Mouse (Mus musculus) thymus, postnatal 4 days (tissue): ENCODE measurements around the gene Ncor2.
A peak's percentile ranks its signal among the peaks of the same experiment; 100 is the strongest.

Source experiments
- DNase-seq: peaks from one replicate; pipeline ENCODE4 v3.0.0; 2021

The Ncor2 gene

DNA sequence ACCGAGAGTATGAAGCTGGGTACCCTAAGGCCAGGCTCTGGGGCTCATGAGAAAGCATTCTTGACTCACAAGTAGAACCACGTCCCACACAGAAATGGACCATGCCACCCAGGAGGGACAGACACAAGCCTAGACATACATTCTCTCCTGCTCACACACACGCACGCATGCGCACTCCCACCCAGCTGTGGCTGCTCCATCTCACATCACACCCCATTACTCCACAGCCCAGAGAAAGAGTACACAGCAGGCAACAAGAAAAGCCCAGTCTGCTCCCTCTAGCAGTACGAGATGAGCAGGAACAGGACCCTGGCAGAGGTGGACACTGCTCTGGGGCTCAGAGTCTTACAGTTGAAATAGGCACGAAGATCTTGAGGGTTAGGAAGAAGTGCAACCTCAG lies 55.0 kb downstream of the Ncor2 start:
- DNase-seq = no peak

DNA sequence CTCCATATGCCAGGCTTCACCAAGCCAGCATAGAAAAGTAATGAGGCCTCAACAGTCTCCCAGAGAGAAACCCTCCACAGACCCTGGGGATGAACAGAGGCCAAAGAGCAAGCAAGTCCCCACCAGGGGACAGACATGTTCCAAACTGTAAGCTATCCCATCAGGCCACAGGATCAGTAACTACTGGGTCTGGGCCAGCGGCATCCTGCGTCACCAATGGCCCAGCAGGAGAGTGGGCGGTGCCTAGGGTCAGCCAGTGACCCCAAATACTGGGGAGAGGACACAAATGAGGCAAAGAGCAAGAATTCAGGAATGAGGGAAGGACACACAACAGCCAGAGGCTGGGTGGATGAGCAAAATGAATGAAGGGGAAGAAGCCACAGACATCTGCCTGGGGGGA lies 55.8 kb downstream of the Ncor2 start:
- DNase-seq = no peak

DNA sequence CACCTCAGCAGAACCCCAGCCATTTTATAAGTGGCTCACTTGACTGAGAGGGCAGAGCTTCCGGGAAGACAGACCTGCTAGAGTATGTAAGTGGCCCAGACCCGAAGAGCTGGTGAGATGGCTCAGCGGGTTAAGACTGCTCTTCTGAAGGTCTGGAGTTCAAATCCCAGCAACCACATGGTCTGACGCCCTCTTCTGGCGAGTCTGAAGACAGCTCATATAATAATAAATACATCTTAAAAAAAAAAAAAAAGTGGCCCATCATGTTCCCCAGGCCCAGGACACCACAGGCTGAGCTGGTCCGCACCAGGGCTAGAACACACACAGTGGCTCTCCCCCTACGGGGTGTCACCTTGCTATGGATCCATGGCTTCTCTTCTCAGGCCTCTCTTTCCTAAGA lies 56.5 kb downstream of the Ncor2 start:
- DNase-seq = no peak

DNA sequence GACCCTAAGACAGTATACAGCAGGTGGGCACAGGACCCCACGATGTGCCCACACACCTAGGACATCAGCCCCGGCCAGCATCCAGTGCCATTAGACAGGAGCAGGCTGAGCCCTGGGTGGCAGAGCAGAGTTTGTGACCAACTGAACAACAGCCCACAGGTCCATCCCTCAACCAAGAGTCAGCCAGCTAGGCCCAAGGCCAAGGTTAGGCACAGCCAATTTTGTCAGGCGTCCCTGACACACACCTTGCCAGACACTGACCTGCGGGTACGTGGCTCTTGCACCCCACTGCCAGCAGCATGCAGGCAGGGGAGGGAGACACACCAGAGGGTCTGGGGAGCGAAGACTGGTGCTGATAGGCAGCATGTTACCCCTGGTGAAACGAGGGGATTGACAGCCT lies 57.0 kb downstream of the Ncor2 start:
- DNase-seq = no peak

DNA sequence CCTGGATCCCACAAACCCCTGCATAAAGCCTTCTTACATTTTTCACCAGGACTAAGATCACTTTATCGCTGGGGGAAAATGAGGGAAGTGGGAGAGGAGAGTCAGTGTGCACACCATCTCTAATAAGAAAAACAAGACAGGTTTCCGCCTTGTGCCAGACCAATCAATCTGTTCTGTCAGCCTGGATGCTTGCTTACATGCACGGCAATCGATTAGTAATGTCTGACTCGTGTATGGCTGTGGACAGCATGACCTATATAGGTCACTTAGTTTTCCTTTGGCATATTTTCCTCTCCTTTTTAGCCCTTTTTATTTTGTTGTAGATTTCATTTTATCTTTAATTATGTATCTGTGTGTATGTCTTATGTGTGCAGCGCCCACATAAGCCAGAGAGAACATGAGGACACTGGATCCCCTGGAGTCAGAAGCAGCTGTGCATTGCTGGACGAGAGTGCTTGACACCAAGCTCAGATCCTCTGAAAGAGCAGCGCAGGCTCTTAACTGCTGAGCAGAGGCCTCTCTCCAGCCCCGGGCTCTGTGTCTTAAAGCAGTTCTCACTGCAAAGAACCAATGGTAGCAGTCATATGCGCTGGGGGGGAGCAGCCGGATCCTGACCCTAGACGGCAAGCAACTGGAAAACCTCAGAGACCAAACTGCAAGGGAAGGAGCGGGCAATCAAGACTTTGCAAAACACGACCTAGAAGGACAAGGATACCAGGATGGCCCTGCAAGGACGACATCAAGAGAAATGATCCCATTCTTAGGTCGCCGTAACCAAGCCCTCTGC lies 58.3 kb downstream of the Ncor2 start:
- DNase-seq = no peak

DNA sequence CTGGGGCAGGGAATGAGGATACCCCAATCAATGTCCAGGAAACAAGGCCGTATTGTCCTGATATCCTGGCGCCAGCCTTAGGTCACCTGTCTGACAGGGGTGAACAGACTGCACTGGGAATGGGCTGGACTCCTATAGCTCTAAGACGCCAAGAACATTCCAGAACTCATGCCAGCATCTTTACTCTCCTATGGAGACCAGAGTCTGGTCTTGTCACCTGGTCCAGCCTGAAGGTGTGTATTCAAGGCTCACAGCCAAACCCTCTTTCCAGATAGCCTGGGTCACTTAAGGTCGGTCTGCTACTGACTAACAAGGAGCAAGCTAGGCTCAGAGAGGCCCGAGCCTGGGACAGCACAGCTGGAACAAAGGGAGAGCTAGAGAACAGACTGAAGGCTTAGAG lies 61.8 kb downstream of the Ncor2 start:
- DNase-seq = no peak

DNA sequence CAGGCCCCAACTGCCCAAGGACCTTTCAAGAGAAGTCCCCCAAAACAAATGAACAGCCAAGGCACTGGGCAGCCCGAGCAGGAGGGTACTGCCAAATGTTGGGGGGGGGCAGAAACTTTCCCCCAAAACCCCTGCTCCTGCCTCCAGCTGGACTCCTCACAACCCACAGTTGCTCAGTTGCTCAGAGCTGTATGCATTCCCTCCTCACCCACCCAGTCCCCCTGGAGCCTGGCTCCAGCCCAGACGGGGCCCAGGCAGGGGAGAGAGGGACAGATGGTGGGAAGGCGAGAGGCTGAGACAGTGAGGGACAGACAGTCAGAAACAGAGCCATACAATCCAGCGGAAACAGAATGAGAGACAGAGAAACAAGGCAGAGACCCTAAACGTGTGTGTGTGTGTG lies 66.0 kb downstream of the Ncor2 start:
- DNase-seq = no peak

DNA sequence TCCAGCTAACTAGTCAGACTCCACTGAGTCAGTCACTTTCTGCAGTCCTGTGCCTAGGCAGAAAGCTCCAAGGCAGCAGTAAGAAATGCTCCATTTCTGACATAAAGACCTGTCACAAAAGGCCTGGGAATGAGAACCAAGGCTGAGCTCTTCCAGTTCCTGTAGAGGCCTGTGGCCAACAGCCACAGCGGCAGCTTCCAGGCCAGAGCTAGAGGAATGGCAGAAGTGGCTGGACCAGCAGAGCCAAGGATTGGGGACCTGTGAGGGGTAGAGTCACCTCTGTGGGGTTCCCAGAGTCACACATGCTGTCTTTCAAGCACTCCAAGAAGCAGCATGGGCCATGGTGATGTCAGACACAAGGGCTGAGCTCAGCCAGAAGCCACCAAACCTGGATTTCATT lies 66.4 kb downstream of the Ncor2 start:
- no peak for DNase-seq

DNA sequence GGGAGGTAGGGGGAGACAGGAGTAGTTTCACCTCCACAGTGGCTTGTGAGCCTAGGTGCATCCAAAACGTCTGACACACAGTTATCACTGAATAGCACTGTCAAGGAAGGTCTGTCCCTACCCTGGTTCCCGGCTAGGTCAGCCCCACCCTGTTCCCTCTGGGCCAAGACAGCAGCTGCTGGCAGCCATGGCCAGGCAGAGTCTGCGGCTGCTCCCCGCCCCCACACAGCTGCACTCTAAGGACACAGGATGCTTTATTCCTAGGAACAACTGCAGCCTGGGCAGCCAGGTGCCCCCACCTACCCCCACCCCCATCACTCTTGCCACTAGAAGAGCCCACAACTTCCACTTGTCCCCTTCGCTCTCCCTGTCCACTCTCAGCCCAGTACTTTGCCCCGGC lies 67.9 kb downstream of the Ncor2 start:
- DNase-seq = peak; percentile 45

DNA sequence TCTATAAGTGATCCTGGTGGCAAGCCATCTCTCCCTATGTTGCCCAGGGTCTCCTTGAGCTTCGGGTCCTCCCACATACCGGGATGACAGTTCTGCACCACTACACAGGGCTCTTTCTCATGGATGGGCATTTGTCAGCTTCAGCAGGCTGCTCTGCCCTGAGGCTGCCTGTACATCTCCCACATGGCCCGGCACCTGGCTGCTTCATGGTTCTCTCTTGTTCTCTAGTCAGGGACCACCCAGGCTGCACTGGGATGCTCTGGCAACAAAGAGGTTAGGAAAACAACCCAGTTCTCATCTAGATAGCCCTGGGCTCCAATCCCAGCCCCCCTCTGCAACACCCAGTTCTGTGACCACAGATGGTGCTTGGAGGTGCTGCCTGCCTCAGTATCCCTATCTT lies 68.3 kb downstream of the Ncor2 start:
- DNase-seq = no peak

DNA sequence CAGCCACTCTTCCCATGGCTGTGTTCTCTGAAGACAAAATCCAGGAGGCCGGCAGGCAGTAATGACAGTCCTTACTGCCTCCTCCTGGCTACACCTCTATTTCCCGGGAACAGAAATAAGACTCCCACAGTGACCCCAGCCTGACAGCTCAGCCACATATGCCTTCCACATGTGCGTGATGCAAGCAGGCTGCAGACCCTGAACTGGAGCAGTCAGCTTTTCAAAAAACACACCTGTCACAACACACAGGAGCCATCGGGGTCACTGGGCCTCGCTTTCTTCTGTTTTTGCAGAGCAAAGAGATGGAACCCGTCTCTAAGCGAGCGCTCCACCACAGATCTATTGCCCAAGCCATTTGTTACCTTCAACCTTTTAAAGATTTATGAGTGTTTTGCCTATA lies 68.8 kb downstream of the Ncor2 start:
- DNase-seq = no peak

DNA sequence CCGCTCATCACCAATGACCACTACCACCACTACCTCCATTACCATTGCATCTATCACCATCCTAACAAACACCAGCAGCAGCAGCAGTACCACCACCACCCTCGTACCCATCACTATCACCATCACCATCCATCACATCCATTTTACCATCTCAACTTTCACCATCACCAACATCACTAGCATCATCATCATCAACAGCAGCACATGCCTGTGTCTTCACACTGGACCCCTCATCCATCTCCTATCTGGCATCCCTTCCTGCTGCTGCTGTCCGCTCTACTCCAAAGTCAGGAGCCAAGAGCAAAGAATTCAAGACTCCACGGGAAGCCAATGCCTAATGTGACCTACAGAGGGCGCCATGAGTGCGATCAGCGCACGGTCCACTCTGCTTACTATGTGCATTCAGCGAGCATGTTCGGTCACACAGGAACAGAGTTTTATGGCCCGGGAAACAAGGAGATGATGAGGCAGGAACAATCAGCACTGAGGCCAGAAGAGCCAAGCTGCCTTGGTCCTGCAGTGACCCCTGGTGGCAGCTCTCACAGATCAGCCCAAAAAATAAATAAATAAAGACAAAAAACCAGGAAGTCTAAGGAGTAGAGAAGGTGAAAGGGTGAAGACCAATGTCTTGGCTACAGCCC lies 71.9 kb downstream of the Ncor2 start:
- DNase-seq = peak; percentile 83

DNA sequence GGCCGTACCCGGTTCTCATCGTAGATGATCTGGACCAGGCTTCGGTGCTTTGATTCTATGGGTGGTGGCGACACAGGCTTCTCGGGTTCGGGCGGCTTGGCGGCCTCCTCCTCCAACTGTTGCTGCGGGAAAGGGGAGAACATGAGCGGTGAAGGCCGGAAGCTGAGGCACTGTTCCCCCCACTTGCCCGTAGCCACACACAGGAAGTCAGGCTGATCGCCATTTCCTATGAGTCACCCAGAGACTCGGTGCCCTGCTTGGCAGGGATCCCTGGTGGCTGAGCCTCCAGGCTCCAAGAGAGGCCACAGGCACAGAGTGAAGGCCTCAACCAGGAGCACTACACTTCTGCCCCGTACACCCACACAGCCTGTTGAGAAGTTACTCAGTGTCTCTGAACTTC lies 72.8 kb downstream of the Ncor2 start:
- DNase-seq = peak; percentile 70

DNA sequence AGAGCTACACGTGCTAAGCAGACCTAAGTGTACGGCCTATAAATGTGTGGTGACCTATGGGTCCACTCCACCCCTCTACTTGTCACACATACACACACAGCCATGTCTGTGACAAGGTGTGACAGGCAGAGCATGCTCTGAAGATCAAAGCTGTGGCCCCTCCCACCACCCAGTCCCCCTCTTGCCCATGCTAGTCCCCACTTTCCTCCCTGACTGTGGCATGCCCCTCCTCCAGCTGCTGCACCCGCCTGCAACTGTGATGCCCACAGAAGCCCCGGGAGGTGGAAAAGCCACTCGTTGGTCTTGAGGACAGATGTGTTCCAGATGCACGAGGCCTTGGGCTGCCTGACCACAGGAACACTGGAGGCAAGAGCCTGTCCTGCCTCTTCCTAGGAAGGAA lies 74.2 kb downstream of the Ncor2 start:
- DNase-seq = peak; percentile 64

DNA sequence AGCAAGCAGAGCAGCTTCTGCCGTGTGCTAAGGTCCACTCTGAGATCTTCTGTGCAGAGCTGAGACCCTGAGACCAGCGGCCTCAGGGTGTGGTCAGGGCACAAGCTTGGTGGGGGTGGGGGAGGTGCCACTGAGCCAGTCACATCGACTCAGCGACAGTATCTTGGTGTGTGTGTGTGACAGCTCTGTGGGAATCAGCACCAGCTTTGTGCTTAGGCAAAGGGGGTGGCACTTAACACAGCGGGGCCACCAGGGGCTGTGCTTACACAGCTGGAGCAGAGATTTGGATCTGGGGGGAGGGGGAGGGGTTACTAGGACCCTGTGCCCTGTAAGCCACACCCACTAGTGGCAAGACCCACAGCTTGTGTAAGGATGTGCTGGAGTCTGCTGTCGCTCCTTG lies 75.6 kb downstream of the Ncor2 start:
- peak; percentile 30 for DNase-seq

DNA sequence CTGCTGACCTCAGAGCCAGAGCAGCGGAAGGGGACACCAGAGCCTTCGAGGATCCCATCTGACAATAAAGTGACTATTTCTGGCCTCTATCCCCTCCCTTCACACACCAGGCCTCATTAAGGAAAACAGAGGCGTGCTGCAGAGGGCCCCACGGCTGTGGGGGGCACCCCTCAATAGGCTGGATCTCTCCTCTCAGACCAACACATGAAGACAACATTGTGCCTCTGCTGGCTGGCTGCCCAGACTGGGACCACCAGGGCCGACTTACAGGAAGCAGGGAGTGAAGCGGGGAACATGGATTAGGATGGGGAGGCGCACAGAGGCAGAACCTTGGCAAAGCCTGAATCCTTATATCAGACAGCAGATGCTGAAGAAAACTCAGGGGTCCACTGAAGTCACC lies 76.1 kb downstream of the Ncor2 start:
- no peak for DNase-seq

DNA sequence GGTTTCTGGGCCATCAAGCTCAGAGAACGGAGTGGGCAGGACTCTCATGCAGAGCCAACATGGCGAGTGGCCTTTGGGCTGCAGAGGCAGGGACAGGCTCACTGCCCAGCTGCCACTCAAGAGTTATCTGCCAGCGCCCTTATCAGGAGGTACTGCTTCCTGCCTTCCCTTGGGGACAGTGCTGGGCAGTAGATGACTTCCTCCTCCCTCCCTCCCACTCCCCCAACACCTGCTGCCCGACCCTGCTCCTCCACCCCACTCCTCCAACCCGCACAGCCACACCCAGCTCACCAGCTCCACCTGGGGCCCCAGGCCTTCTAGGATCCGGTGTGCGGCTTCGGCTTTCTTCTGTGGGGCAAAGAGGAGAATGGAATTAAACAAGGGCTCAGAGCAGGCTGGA lies 76.7 kb downstream of the Ncor2 start:
- DNase-seq = peak; percentile 47

DNA sequence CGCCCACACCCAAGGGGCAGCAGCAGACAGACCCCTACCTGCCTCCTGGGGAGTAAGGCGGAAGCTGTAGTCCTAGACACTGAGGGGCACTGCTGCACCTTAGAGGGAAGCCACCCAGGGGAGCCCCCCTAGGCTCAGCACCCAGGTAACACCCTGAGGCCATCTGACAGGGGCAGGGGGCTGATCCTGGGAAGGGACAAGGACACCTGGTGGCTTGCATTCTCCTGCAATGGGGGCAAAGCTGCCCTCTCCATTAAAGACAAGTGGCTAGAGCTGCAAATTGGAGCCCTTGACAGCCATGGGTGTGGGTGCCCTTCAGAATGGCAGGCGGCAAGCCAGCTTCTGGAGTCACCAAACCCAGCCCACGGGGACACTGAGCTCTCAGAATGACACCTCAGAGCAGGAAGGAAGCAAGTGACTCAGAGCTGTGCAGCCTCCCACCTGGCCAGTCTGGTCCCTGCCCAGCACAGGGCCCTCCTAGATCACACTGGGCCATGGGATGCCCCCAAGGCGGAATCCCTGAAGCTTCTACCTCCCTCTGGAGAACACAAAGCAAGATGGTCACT lies 79.2 kb downstream of the Ncor2 start:
- no peak for DNase-seq

DNA sequence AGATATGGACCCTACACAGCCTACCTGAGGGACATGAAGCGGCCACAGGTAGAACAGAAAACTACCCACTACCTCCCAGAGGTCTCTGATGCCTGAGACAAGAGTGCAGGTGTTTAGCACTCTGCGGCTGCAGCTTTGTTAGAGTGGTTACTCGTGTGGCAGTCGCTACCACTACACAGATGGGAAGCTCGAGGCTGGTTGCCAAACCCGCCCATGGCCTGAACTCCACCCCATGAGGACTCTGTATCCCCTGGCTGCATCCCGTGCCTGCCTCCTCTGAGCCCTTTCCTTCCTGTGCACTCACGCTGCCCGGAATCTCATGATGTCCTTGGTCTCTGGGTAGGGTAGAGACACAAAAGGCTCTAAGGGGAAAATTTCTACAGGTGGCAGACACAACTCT lies 80.3 kb downstream of the Ncor2 start:
- DNase-seq = no peak

DNA sequence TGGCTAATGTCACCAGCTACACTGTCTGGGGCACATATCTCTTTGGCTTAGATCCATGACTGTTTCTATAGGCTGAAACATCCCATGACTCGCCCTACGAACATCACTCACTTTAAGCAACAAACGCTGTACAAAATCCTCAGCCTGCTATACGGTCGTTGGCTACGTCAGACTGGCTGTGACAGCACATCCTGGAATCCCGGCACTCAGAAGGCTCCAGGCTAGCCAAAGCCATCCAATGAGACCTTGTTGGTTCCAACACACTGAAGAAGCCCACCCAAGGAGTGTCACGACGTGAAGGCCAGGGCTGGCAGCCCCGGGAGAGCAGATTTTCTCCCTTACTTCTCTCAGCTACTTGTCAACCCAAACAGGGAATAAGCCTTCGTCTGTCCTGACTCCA lies 82.7 kb downstream of the Ncor2 start:
- no peak for DNase-seq

DNA sequence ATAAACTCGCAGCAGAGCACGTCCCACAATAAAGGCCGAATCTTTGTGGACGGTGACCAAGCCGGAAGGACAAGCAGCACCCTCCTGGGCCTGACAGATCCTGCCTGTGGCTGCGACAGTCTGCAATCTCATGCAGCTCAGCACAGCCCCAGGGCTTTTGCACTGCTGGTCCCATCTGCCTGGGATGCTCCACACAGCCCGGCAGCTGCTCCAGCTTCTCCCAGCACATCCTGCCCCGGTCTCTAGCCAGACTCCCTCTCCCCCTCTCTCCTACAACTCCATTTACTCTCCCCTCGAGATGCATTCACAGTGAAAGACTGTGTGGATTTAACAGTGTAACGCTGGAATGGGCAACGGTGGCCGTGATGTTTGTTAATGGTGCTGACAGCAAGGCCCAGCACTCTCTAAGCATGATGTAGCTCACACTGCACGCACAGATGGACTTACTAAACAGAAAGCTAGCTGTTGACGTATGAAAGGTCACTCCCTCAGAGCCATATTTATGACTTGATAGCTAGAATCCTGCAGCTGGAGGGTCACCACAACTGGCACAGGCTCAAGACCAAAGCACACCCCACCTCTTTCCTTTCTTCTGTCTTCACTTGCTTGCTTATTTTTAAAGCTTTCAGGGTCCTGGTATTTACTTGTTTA lies 83.4 kb downstream of the Ncor2 start:
- DNase-seq = no peak

DNA sequence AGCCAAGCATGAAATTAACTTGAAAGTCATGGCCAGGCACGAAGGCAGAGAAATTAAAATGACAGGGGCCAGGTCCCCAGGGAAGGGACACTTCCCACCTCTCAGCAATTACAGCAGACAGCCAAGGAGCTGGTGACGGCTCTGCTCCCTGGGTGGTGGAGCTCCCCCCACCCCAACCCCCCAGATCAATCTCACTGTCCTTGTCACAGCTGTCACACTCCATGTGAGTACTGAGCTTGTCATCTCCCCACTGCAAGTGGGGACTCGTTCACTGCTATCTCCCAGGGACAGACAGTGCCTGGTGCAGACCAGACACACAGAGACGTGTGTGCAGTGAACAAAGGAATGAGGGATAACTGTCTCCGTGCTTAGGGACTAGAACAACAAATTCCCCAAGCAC lies 85.2 kb downstream of the Ncor2 start:
- no peak for DNase-seq

DNA sequence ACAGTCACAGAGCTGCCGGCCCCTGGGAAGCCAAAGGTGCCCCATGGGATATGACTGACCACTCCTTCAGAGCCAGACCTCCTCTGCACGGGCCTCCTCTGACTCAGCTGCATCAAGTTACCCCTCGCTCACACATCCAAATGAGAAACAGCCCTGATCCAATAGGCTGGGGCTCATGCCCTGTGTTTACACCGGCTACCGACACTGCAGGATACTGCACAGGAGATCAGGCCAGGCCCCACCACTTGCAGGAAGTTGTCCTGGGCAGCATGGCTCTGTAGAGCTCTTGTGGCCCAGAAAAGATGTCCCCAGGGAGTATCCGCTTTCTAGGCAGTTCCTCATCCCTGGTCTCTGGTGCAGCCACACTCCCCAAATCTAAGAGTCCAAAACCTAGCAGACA lies 90.9 kb downstream of the Ncor2 start:
- no peak for DNase-seq

DNA sequence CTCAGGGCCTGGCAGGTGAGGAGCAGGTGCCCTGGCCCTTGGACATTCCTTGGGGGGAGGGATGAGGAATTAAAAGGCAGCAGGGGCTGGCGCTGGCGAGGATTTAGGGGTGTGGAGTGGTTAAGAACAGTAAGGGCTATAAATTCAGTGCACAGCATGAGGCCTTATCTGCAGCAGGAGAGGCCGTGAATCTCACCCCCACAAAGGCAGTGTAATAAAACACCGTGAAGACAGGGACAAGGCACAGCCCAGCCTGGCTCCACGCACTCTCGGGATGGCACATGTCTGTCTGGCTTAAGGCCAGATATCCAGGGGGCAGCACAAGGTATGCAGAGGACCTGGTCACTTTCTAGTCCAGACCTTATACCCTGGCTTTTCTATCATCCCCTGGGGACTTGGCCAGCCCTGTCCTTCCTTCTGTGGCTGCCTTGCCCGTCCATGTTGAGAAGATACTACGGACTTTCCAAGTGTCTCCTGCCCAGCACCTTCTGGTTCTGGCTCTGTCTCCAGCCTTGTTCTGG lies 93.9 kb downstream of the Ncor2 start:
- no peak for DNase-seq
